Mouse (Mus musculus): Measurements from ENCODE around the gene Gxylt2.
A peak's percentile ranks its signal among the peaks of the same experiment; 100 is the strongest.

The Gxylt2 gene

DNA sequence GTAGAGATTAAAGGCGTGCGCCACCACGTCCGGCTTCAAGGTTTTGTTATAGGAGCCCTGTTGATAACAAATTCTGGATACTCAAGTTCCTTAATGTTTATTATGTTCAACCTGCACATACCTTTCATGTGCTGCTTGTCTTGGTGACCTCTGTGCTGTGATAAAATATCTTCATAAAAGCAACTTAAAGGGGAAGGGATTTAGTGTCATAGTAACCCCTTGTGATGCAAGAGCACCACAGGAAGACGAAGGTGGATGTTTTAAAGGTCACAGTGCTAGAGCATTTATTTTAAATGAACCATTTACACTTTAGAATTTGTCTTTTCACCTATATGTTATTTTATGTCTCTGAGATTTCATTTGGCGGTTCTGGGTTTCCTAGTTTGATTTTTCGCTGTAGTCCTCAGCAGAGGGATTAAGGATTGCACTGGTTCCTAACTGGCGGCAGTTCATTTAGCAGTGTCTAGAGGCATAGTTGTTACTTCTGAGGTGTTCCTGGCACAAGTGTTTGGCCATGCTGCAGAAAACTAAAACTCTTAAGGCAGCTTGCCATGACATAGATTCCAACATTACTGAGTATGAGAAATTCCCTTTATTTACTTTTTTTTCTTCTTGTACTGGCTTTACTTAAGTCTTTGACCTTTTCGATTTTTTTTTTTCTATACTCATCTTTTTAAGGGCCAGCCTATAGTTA, 144.3 kb downstream of the Gxylt2 start:
- DNase-seq (ENCODE audit: low read depth), result peak; percentile 30

DNA sequence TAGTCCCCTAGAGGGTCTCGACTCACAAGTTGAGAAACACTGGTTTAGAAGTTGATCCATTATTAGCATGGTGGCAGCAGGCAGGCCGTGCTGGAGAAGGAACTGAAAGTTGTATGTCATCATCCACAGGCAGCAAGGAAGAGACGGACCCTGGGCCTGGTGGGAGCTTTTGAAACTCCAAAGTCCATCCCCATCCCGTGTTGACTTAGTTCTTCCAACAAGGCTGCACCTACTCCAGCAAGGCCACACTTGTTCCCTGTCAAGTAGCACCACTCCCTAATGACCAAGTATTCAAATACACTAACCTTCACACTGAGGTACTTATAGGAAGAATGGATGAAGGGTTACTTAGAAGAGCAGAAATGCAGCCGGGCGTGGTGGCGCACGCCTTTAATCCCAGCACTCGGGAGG, 146.1 kb downstream of the Gxylt2 start:
- no peak for DNase-seq (ENCODE audit: low read depth)

- DNase-seq (ENCODE audit: low read depth), result no peak
These were observed 146.5 kb downstream of the Gxylt2 start for GRCm38 (mm10) chr6:100851083-100851482.
